ENCODE assay signal across 20 mouse cellular contexts in the genomic region with DNA sequence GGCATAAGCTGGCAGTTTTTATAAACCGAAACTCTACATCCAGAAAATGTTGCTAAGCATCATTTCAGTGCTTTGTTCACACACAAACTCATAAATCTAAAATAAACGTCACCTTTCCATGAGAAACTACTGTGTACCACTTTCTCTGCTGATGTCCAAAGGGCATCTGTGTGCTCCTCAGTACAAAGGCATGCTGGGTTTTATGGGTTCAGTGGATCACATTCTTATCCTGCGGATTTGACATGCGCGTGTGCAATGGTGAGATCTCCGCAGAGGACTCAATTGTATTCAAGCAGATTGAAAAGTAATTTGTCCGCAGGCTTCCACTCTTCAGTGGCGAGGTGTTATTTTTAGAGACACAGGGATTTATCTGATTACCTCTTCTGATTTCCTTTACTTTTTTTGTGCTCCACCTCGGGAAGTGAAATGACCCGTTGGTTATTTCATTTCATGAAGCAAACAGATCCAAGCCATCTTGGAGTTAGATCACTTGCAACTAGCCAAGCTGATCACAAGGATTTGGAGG.
"Had no signal": no experiment of that assay in that cellular context is flagged by ENCODE, and none has a peak within 500 bp of the region (broad histone marks: within the 10 kb centered on the region; RNA-seq: fewer than 3 reads in every experiment).

No protein-coding gene starts in this region.

- H3K36me3 ChIP-seq: limb, embryonic 12.5 days; limb, embryonic 15.5 days; midbrain, embryonic 12.5 days; midbrain, embryonic 15.5 days; neural tube, embryonic 12.5 days; neural tube, embryonic 15.5 days had no signal

- H3K9me3 ChIP-seq: limb, embryonic 12.5 days; limb, embryonic 15.5 days; midbrain, embryonic 12.5 days; midbrain, embryonic 15.5 days; neural tube, embryonic 12.5 days; neural tube, embryonic 15.5 days had no signal

- DNase-seq: kidney, adult 18-20 months; kidney, postnatal 4 days; left cerebral cortex, postnatal 4 days; liver, postnatal 0 days; lung, embryonic 14.5 days; right cerebral cortex, postnatal 14 days; right cerebral cortex, postnatal 4 days; spleen, adult 18-20 months; thymus, adult 18-20 months; thymus, postnatal 36 days had no signal

- H3K4me3 ChIP-seq: limb, embryonic 12.5 days; limb, embryonic 15.5 days; midbrain, embryonic 12.5 days; midbrain, embryonic 15.5 days; neural tube, embryonic 12.5 days; neural tube, embryonic 15.5 days had no signal

- H3K9ac ChIP-seq: limb, embryonic 12.5 days; limb, embryonic 15.5 days; liver, embryonic 14.5 days; liver, postnatal 0 days; lung, embryonic 14.5 days; midbrain, embryonic 12.5 days; midbrain, embryonic 15.5 days; neural tube, embryonic 12.5 days; neural tube, embryonic 15.5 days had no signal

- H3K27me3 ChIP-seq: limb, embryonic 15.5 days; midbrain, embryonic 15.5 days; neural tube, embryonic 12.5 days; neural tube, embryonic 15.5 days had no signal

- H3K4me2 ChIP-seq: limb, embryonic 12.5 days; limb, embryonic 15.5 days; liver, embryonic 11.5 days; lung, embryonic 14.5 days; midbrain, embryonic 12.5 days; midbrain, embryonic 15.5 days; neural tube, embryonic 12.5 days; neural tube, embryonic 15.5 days had no signal

- ATAC-seq: liver, postnatal 0 days; lung, postnatal 0 days; midbrain, embryonic 15.5 days had no signal

- H3K27ac ChIP-seq: limb, embryonic 12.5 days; limb, embryonic 15.5 days; liver, embryonic 14.5 days; macrophage; midbrain, embryonic 12.5 days; neural tube, embryonic 12.5 days; neural tube, embryonic 15.5 days had no signal
